In the genomic region with DNA sequence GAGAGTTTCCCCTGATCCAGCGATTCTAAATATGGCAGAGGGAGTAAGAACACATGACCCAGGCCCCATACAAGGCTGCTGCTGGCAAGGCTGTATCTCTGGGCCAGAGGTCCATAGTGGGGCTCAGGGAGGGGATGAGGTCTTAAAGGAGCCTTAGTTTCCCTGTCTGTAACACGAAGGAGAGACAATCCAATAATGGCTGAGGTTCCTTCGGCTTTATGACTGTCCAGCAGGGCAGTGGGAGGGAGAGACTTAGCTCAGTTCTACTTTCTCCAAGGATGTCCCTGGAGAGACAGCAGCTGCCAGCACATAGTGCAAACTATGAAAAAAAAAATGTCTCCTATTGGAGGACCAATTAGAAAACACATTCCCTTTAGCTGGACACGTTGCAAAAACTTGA, we compare ENCODE assay signal across 16 mouse cellular contexts. TPM values are rescaled to one million over a fixed set of nuclear protein-coding genes. Genes with fewer than 3 reads are reported as not detected.
A peak's percentile ranks its signal among the peaks of the same experiment; 100 is the strongest.
DNase-seq lines count a peak whose midpoint lies in the region; ATAC-seq and TF ChIP-seq lines count a peak whose summit lies in the region.
"Had no signal": no experiment of that assay in that cellular context is flagged by ENCODE, and none has a peak within 500 bp of the region (broad histone marks: within the 10 kb centered on the region; RNA-seq: fewer than 3 reads in every experiment).

No protein-coding gene starts in this region.

- peak; percentile 65 for ATAC-seq in heart, embryonic 16.5 days (replicated peaks; ENCODE audit: extremely low read depth, insufficient read depth, low FRiP score)
- peak; percentile 48; the same call in 1 of the 2 replicates for ATAC-seq in stomach, embryonic 16.5 days (ENCODE audit: insufficient read depth, low FRiP score)
- ATAC-seq in megakaryocyte, adult 5-6 weeks (ENCODE audit: poor library complexity, severe bottlenecking), result no peak
- ATAC-seq: forebrain, embryonic 16.5 days had no signal

- TF ChIP-seq POLR2A in kidney, adult 2 months (IDR thresholded peaks at IDR 0.05; ENCODE audit: low read depth, low read length), result no peak

- peaks cover under 1% of the 10 kb centered on the region; the same call in 1 of the 2 replicates for H3K4me1 ChIP-seq in kidney, adult 2 months (ENCODE audit: control insufficient read depth, insufficient read depth, low read length)
- peaks cover 16% of the 10 kb centered on the region for H3K4me1 ChIP-seq in heart, embryonic 16.5 days (ENCODE audit: control insufficient read depth, insufficient read depth, low read length)
- H3K4me1 ChIP-seq in stomach, embryonic 16.5 days (ENCODE audit: control insufficient read depth, insufficient read depth, low read length), result peaks cover 9% of the 10 kb centered on the region

- no peak overlapping the region for H3K27ac ChIP-seq in kidney, adult 2 months (ENCODE audit: insufficient read depth, low read depth, low read length)
- peak overlapping the region; percentile 58; the same call in 1 of the 2 replicates for H3K27ac ChIP-seq in heart, embryonic 16.5 days (ENCODE audit: low read length)
- peak overlapping the region; percentile 30; the same call in 1 of the 2 replicates for H3K27ac ChIP-seq in stomach, embryonic 16.5 days (ENCODE audit: low read length)
- H3K27ac ChIP-seq: hindbrain, embryonic 15.5 days; kidney, postnatal 0 days had no signal

- no peaks in the 10 kb centered on the region for H3K27me3 ChIP-seq in kidney, adult 2 months (replicated peaks; ENCODE audit: control insufficient read depth, insufficient read depth, low read length)
- peaks cover 2% of the 10 kb centered on the region; the same call in 1 of the 2 replicates for H3K27me3 ChIP-seq in heart, embryonic 16.5 days (ENCODE audit: control insufficient read depth, insufficient read depth, low read length)
- 0 out of 2 replicates have a peak, but pooled peaks cover 2% of the 10 kb centered on the region for H3K27me3 ChIP-seq in stomach, embryonic 16.5 days (ENCODE audit: control insufficient read depth, insufficient read depth, low read length)
- H3K27me3 ChIP-seq: hindbrain, embryonic 15.5 days had no signal

- DNase-seq in adrenal gland, postnatal 14 days, result peak; percentile 34
- DNase-seq in adrenal gland, postnatal 4 days (ENCODE audit: low spot score in 2 of 2), result no peak
- peak; percentile 17 for DNase-seq in kidney, adult 2 months
- DNase-seq in kidney, adult 9 months, result no peak
- DNase-seq in left cerebral cortex, adult 9 months (ENCODE audit: low spot score in 2 of 2), result no peak
- DNase-seq: cerebellum, adult 9-11 months; thymus, postnatal 14 days had no signal

- H3K9ac ChIP-seq in heart, embryonic 16.5 days (ENCODE audit: low read length), result no peak overlapping the region
- H3K9ac ChIP-seq in stomach, embryonic 16.5 days (ENCODE audit: low read length), result no peak overlapping the region
- H3K9ac ChIP-seq: hindbrain, embryonic 15.5 days had no signal

- no peaks in the 10 kb centered on the region for H3K36me3 ChIP-seq in kidney, adult 2 months (ENCODE audit: control insufficient read depth, insufficient read depth, low read length)
- no peaks in the 10 kb centered on the region for H3K36me3 ChIP-seq in heart, embryonic 16.5 days (ENCODE audit: control insufficient read depth, insufficient read depth)
- no peaks in the 10 kb centered on the region for H3K36me3 ChIP-seq in stomach, embryonic 16.5 days (ENCODE audit: control insufficient read depth, insufficient read depth, low read length)
- H3K36me3 ChIP-seq: hindbrain, embryonic 15.5 days had no signal

- no peak overlapping the region for H3K4me2 ChIP-seq in heart, embryonic 16.5 days (ENCODE audit: low read depth, low read length)
- no peak overlapping the region for H3K4me2 ChIP-seq in stomach, embryonic 16.5 days (ENCODE audit: low read depth, low read length)
- H3K4me2 ChIP-seq: hindbrain, embryonic 15.5 days had no signal

- H3K9me3 ChIP-seq in heart, embryonic 16.5 days (replicated peaks; ENCODE audit: control insufficient read depth, low read length), result no peaks in the 10 kb centered on the region
- no peaks in the 10 kb centered on the region for H3K9me3 ChIP-seq in stomach, embryonic 16.5 days (replicated peaks; ENCODE audit: control insufficient read depth, low read length)
- H3K9me3 ChIP-seq: hindbrain, embryonic 15.5 days; megakaryocyte, embryonic 14.5 days had no signal

- 67% methylated on average over 4 of the region's 4 CpGs for WGBS in kidney, adult 2 months
- 51% methylated on average over 4 of the region's 4 CpGs for WGBS in heart, embryonic 16.5 days
- 47% methylated on average over 4 of the region's 4 CpGs for WGBS in stomach, embryonic 16.5 days

- no peak for TF ChIP-seq CTCF in kidney, adult 2 months (conservative IDR thresholded peaks at IDR 0.05; ENCODE audit: insufficient read depth, insufficient read length, low read depth, low read length)

- no peak overlapping the region for H3K4me3 ChIP-seq in kidney, adult 2 months (ENCODE audit: insufficient read depth, low read depth, low read length)
- no peak overlapping the region for H3K4me3 ChIP-seq in heart, embryonic 16.5 days (ENCODE audit: low read length)
- no peak overlapping the region for H3K4me3 ChIP-seq in stomach, embryonic 16.5 days (replicated peaks; ENCODE audit: low read length)
- H3K4me3 ChIP-seq: hindbrain, embryonic 15.5 days; megakaryocyte, embryonic 14.5 days had no signal

RNA-seq across cellular contexts. Expression of gene Kcnq4, which starts 22.2 kb away (rescaled TPM):
- 3.1 and 4.2 TPM in 2 replicates for total RNA-seq in adrenal gland, postnatal 14 days (2021)
- total RNA-seq in adrenal gland, postnatal 4 days (2021), result 1 to 10 TPM; 5.6 to 6.5 TPM
- polyA plus RNA-seq in kidney, adult 2 months (2012; rRNA removed), result 0.86 and 1.0 TPM in 2 replicates
- polyA plus RNA-seq in heart, embryonic 16.5 days (2015; fragmentation: Nextera tagmentation; extraction: Ambion mirVana), result 0.85 and 1.0 TPM in 2 replicates
- polyA plus RNA-seq in stomach, embryonic 16.5 days (2015; fragmentation: Nextera tagmentation; extraction: Ambion mirVana), result 3.3 and 4.1 TPM in 2 replicates
- not detected in 2 replicates for total RNA-seq in megakaryocyte, adult 5-6 weeks (2015)
- total RNA-seq in megakaryocyte, adult 5-6 weeks (2017), result not detected in 2 replicates
- total RNA-seq: granulocyte monocyte progenitor cell, adult 5-6 weeks; neutrophil, adult 5-6 weeks had no signal

RNA-seq across cellular contexts. Expression of gene Cited4, which starts 59.8 kb away (rescaled TPM):
- 8.7 and 10.5 TPM in 2 replicates for total RNA-seq in adrenal gland, postnatal 14 days (2021)
- total RNA-seq in adrenal gland, postnatal 4 days (2021), result 10 to 100 TPM in 1 of 2 experiments, 1 to 10 TPM in 1; 8.2 to 10.4 TPM
- 4.2 and 5.9 TPM in 2 replicates for polyA plus RNA-seq in kidney, adult 2 months (2012; rRNA removed)
- 24.0 and 25.0 TPM in 2 replicates for polyA plus RNA-seq in heart, embryonic 16.5 days (2015; fragmentation: Nextera tagmentation; extraction: Ambion mirVana)
- 3.0 and 4.0 TPM in 2 replicates for polyA plus RNA-seq in stomach, embryonic 16.5 days (2015; fragmentation: Nextera tagmentation; extraction: Ambion mirVana)
- 0.65 and 1.1 TPM in 2 replicates for total RNA-seq in megakaryocyte, adult 5-6 weeks (2015)
- 0.33 and 1.6 TPM in 2 replicates for total RNA-seq in megakaryocyte, adult 5-6 weeks (2017)
- total RNA-seq: neutrophil, adult 5-6 weeks had no signal

Comparison
In these comparisons a context has a peak if more than half of its experiments do, and no peak if none do; other contexts are left out.
1. DNase-seq: peak in adrenal gland, postnatal 14 days (single experiment) and kidney, adult 2 months (single experiment); none in adrenal gland, postnatal 4 days (0 of 2), kidney, adult 9 months (single experiment) and left cerebral cortex, adult 9 months (0 of 2).